Mouse (Mus musculus) C2C12 (cell line): Measurements from ENCODE around the gene Mien1. TPM values are rescaled to one million over a fixed set of nuclear protein-coding genes. Genes with fewer than 3 reads are reported as not detected.

Experiments
- H3K27me3 ChIP-seq: one replicate; pipeline ENCODE4 v1.6.1; 2011; ENCODE audit not compliant: control insufficient read depth, insufficient read depth, insufficient read length
- H3K36me3 ChIP-seq: one replicate; pipeline ENCODE4 v1.6.1; 2011; ENCODE audit not compliant: control insufficient read depth, insufficient read depth
- H3K4me3 ChIP-seq: one replicate; pipeline ENCODE4 v1.5.1; 2011; ENCODE audit warnings: mild to moderate bottlenecking, control low read depth; ENCODE audit not compliant: poor library complexity, insufficient read depth, severe bottlenecking
- H3K79me2 ChIP-seq: one replicate; pipeline ENCODE4 v1.6.1; 2011; ENCODE audit not compliant: control insufficient read depth, insufficient read depth
- H3K79me3 ChIP-seq: one replicate; pipeline ENCODE4 v1.6.1; 2011; ENCODE audit warnings: low read depth, control low read depth
- H3ac ChIP-seq: one replicate; pipeline ENCODE3; 2011; ENCODE audit warnings: low read depth; ENCODE audit not compliant: control insufficient read depth, insufficient read length
- CEBPB ChIP-seq: IDR thresholded peaks from one replicate; pipeline ENCODE4 v1.6.1; 2011; ENCODE audit warnings: low read depth, mild to moderate bottlenecking, control low read depth, moderate library complexity
- CTCF ChIP-seq: IDR thresholded peaks from one replicate; pipeline ENCODE4 v1.5.1; 2011; ENCODE audit not compliant: control insufficient read depth, insufficient read depth, insufficient read length
- FOSL1 ChIP-seq: IDR thresholded peaks from one replicate; pipeline ENCODE4 v1.8.0; 2011; ENCODE audit warnings: mild to moderate bottlenecking, low read length; ENCODE audit not compliant: poor library complexity, insufficient read depth, severe bottlenecking
- MAX ChIP-seq: IDR thresholded peaks from one replicate; pipeline ENCODE4 v1.6.1; 2011; ENCODE audit warnings: mild to moderate bottlenecking, control low read depth
- MYOD1 ChIP-seq: IDR thresholded peaks from one replicate; pipeline ENCODE4 v1.6.1; 2011; ENCODE audit warnings: low read depth; ENCODE audit not compliant: control insufficient read depth, insufficient read length
- MYOG ChIP-seq: IDR thresholded peaks from one replicate; pipeline ENCODE4 v1.6.1; 2011; ENCODE audit not compliant: control insufficient read depth, insufficient read length; ENCODE audit errors: extremely low read depth
- USF1 ChIP-seq: IDR thresholded peaks from one replicate; pipeline ENCODE4 v1.6.1; 2011; ENCODE audit warnings: low read depth, mild to moderate bottlenecking, control low read depth, moderate library complexity
- polyA plus RNA-seq: library from polyadenylated mRNA; unstranded; fragments of >200 nt; fragmentation: generic; extraction: Trizol; gene quantifications from one replicate; pipeline ENCODE4 v1.2.1, GENCODE M21; 2012; ENCODE audit warnings: missing spikeins

The Mien1 gene
- polyA plus RNA-seq, 1 experiment = 73.7 TPM

DNA sequence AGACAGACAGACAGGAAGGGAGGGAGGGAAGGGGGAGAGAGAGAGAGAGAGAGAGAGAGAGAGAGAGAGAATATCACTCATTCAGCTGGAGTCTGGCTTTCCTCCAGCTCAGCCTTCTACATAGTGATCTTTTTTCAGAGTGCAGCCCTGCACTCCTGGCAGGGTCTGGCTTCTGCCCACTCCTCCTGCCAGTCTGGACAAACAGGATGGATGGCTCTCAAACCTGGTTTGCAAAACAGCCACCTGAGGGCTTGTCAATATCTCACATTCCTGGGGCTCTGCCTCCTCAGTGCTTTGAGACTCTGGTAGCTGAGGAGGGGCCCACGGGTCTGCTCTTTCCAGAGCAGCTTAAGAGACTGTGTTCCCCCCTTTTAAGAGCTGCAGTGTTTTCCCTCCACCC, 6.4 kb upstream of the Mien1 start:
- Histone ChIP-seq H3K79me3 (no peaks in the 10 kb centered on the region), H3K36me3 (no peaks in the 10 kb centered on the region), H3K4me3 (no peak overlapping the region), H3ac (no peak overlapping the region), H3K79me2 (no peaks in the 10 kb centered on the region), H3K27me3 (peaks cover 52% of the 10 kb centered on the region)
- TF ChIP-seq USF1 = no peak
- no peak for TF ChIP-seq MAX
- TF ChIP-seq MYOG = no peak
- no peak for TF ChIP-seq FOSL1
- no peak for TF ChIP-seq CTCF
- TF ChIP-seq MYOD1 = no peak
- no peak for TF ChIP-seq CEBPB

DNA sequence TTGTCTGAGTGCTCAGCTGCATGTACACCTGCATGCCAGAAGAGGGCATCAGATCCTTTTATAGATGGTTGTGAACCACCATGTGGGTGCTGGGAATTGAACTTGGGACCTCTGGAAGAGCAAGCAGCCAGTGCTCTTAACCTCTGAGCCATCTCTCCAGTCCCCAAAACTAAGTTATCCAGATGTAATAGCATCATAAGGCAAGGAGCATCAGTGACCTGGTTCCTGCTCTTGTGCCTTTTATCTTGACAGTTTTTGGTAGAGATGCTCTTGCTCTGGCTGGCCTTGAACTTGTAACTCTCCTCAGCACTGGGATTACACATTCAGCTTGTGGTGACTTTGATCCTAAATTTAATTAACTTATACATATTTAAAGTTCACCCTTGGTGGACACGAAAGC, 4.9 kb upstream of the Mien1 start:
- peaks cover 37% of the 10 kb centered on the region for H3K27me3 ChIP-seq
- no peak overlapping the region for H3ac ChIP-seq
- no peak overlapping the region for H3K4me3 ChIP-seq
- no peaks in the 10 kb centered on the region for H3K79me3 ChIP-seq
- H3K79me2 ChIP-seq = no peaks in the 10 kb centered on the region
- no peak for TF ChIP-seq MYOD1
- H3K36me3 ChIP-seq = no peaks in the 10 kb centered on the region

DNA sequence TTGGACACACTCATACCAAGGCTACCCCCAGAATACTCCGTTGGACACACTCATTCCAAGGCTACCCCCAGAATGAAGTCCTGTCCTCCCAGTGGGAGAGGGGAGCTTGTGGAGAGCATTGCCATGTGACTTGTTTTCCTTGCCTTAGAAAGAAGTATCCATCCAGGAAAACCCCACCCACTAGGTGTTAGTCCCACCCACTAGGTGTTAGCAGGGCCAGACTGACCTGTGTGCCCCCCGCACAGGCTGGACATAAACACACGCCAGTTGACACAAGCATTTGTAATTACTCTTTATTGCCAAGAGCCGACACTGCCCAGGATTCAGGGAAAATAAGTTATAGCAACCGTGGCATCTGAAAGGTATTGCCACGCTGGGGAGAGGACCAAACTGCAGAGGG, 1.4 kb downstream of the Mien1 start:
- TF ChIP-seq CEBPB (no peak), MYOD1 (no peak), CTCF (no peak), MYOG (no peak), FOSL1 (no peak), MAX (no peak), USF1 (no peak)
- Histone ChIP-seq H3K79me2 (no peaks in the 10 kb centered on the region), H3K4me3 (no peak overlapping the region), H3K36me3 (peaks cover 29% of the 10 kb centered on the region), H3ac (no peak overlapping the region), H3K27me3 (no peaks in the 10 kb centered on the region), H3K79me3 (no peaks in the 10 kb centered on the region)

DNA sequence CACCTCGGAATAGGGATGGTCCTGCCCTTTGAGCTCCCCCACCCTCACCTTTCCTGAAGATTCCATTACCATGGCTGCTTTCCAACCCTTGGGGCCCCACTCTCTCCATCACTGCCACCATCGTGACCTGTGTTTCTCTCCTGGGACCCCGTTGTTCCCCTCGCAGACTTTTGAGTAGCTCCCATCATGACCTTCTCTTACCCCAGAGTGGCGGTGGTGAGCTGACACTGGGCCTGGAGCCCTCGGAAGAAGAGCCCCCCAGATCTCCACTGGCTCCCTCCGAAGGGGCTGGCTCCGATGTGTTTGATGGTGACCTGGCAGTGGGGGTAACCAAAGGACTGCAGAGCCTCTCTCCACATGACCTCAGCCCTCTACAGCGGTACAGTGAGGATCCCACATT, 3.1 kb downstream of the Mien1 start:
- H3K36me3 ChIP-seq = peaks cover 33% of the 10 kb centered on the region
- no peaks in the 10 kb centered on the region for H3K79me3 ChIP-seq
- TF ChIP-seq MAX (no peak), CTCF (no peak), USF1 (no peak), MYOD1 (no peak), MYOG (no peak), CEBPB (no peak), FOSL1 (no peak)
- no peak overlapping the region for H3K4me3 ChIP-seq
- H3ac ChIP-seq = no peak overlapping the region
- no peaks in the 10 kb centered on the region for H3K27me3 ChIP-seq
- H3K79me2 ChIP-seq = no peaks in the 10 kb centered on the region

DNA sequence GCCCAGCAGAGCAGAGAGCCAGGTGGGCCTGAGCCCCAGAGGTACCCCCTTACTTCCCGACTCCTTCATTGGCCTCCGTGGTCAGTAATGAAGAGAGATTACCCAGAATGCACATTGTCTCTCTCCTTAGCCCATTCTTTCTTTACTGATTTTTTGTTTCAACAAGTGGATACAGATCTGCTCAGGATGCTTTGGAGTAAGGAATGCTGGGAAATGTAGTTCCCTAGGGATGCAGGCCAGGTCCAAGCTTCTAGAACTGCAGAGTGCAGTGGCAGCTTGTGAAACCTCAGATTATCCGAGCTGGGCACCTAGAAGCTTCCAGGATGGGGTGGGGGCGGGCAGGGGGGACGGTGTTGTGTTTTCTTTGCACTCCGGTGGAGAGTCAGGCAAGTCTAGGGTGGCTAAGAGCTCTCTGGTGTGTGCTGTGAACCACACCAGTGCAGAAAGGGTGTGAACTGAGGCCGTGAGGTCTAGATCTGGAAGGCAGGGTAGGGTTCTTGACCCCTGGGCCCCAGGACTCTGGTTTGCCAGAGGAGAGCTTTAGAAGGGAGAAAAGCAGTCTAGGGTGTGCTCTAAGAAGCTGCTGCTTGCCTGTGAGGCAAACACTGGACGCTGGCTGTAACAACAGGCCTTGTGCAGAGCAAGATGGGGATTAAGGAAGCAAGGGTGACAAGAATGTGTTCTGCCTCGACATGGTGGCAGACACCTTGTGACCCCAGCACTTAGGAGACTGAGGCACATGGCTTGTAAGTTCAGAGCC, 6.9 kb downstream of the Mien1 start:
- no peaks in the 10 kb centered on the region for H3K79me2 ChIP-seq
- TF ChIP-seq USF1 (no peak), MYOG (no peak), MYOD1 (no peak), CEBPB (no peak), FOSL1 (no peak), MAX (no peak), CTCF (no peak)
- no peak overlapping the region for H3K4me3 ChIP-seq
- no peak overlapping the region for H3ac ChIP-seq
- H3K36me3 ChIP-seq = peaks cover 57% of the 10 kb centered on the region
- no peaks in the 10 kb centered on the region for H3K27me3 ChIP-seq
- H3K79me3 ChIP-seq = no peaks in the 10 kb centered on the region

DNA sequence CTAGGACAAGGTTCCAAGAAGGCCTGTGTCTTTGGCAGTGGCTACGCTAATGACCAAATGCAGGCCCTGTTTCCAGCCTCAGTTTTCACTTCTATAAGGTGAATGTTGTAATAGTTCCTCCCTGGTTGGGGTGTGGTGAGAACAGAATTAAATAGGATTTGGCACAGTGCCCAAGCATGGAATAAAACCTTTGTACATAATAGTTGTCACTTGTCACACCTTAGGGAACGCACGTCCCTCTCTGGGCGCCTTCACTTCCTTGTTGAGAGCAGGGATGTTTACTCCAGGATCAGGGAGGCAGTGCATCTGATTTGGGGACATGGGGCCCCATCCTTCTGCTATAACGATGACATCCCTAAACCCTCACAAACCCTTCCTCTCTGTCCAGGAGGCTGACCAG, 10.4 kb downstream of the Mien1 start:
- TF ChIP-seq MYOD1 (no peak), MAX (no peak), CTCF (no peak), FOSL1 (no peak), MYOG (no peak), USF1 (no peak), CEBPB (no peak)
- peaks cover 46% of the 10 kb centered on the region for H3K36me3 ChIP-seq
- H3K27me3 ChIP-seq = no peaks in the 10 kb centered on the region
- H3K79me3 ChIP-seq = no peaks in the 10 kb centered on the region
- H3K79me2 ChIP-seq = no peaks in the 10 kb centered on the region
- no peak overlapping the region for H3ac ChIP-seq
- H3K4me3 ChIP-seq = no peak overlapping the region
